Mouse (Mus musculus) kidney, adult 2 months (tissue): ENCODE results near the gene Ppdpf.

ENCODE experiments used
- CTCF ChIP-seq: fragments of 200-500 bp; conservative IDR thresholded peaks from 2 replicates; pipeline ENCODE4 v1.5.1; 2011; ENCODE audit warnings: low read depth, mild to moderate bottlenecking, control low read depth, low read length, moderate library complexity, mixed read lengths; ENCODE audit not compliant: insufficient read depth, insufficient read length
- POLR2A ChIP-seq: fragments of 200-500 bp; IDR thresholded peaks from one replicate; pipeline ENCODE4 v1.6.1; 2011; ENCODE audit warnings: low read depth, low read length, control low read depth

- TF ChIP-seq CTCF (no peak), POLR2A (no peak)
Measured at GRCm38 (mm10) chr2:181157180-181157579, 29.9 kb upstream of the Ppdpf start.
